Mouse (Mus musculus) megakaryocyte progenitor cell, adult 5-6 weeks (primary cell): Measurements from ENCODE around the gene Gm35549. TPM values are rescaled to one million over a fixed set of nuclear protein-coding genes. Genes with fewer than 3 reads are reported as not detected.
"Not testable (repeated sequence)": the region's sequence is repeated elsewhere in the genome, so short reads cannot be mapped to it uniquely, and the experiment has no call there.

Experiments
- ATAC-seq: replicated peaks from 2 replicates; pipeline ENCODE4 v1.8.0; 2016; ENCODE audit warnings: mild to moderate bottlenecking, moderate TSS enrichment, inconsistent platforms; ENCODE audit not compliant: poor library complexity
- total RNA-seq, 2 experiments: library from RNA; stranded (forward) in 1 of 2; stranded (reverse) in 1 of 2; fragments of 157-497, 149-512 nt in 1 of 2; fragments of 200-1000 nt in 1 of 2; gene quantifications; 2 replicates each; pipeline versions ENCODE4 v1.2.3 to v1.2.4; 2015 to 2017

The Gm35549 gene
- total RNA-seq (2015) = not detected in 2 replicates
- not detected in 2 replicates for total RNA-seq (2017)

- ATAC-seq = no peak
Measured at GRCm38 (mm10) chr9:122843760-122844159, at the start of gene Gm35549. Gene Gm35549 (minus strand): TSS chr9:122844035.

GRCm38 (mm10) chr9:122886372-122887179 is 42.7 kb upstream of the Gm35549 start:
- peak; percentile 91 for ATAC-seq

- no peak for ATAC-seq
Measured at GRCm38 (mm10) chr9:122885385-122885784, 41.5 kb upstream of the Gm35549 start, which contains the start of gene Zkscan7. Gene Zkscan7 (plus strand): TSS chr9:122885685.

- no peak for ATAC-seq
Measured at GRCm38 (mm10) chr9:122875145-122875544, 31.3 kb upstream of the Gm35549 start.

GRCm38 (mm10) chr9:122874653-122875052 is 30.8 kb upstream of the Gm35549 start:
- no peak for ATAC-seq

- ATAC-seq = no peak
Measured at GRCm38 (mm10) chr9:122872595-122872994, 28.8 kb upstream of the Gm35549 start.

- ATAC-seq = no peak
Measured at GRCm38 (mm10) chr9:122866192-122866591, 22.4 kb upstream of the Gm35549 start.

- ATAC-seq = peak; percentile 99
Measured at GRCm38 (mm10) chr9:122865697-122866166, 21.9 kb upstream of the Gm35549 start, which contains the start of gene Zfp445. Gene Zfp445 (minus strand): TSS chr9:122866006.

- no peak for ATAC-seq
Measured at GRCm38 (mm10) chr9:122864848-122865247, 21.0 kb upstream of the Gm35549 start.

GRCm38 (mm10) chr9:122863731-122864130 is 19.9 kb upstream of the Gm35549 start:
- ATAC-seq = no peak

- ATAC-seq = 0 out of 2 replicates have a peak, but pooled peaks have one; percentile 25
Measured at GRCm38 (mm10) chr9:122860752-122861151, 16.9 kb upstream of the Gm35549 start.

GRCm38 (mm10) chr9:122856716-122857115 is 12.9 kb upstream of the Gm35549 start:
- no peak for ATAC-seq

- no peak for ATAC-seq
Measured at GRCm38 (mm10) chr9:122855617-122856016, 11.8 kb upstream of the Gm35549 start.

- not testable (repeated sequence) for ATAC-seq
Measured at GRCm38 (mm10) chr9:122855141-122855540, 11.3 kb upstream of the Gm35549 start.

- no peak for ATAC-seq
Measured at GRCm38 (mm10) chr9:122854526-122854925, 10.7 kb upstream of the Gm35549 start.

- ATAC-seq = not testable (repeated sequence)
Measured at GRCm38 (mm10) chr9:122847811-122848311, 4.0 kb upstream of the Gm35549 start.

GRCm38 (mm10) chr9:122846156-122846555 is 2.3 kb upstream of the Gm35549 start:
- no peak for ATAC-seq

GRCm38 (mm10) chr9:122845621-122846020 is 1.8 kb upstream of the Gm35549 start:
- no peak for ATAC-seq

GRCm38 (mm10) chr9:122837680-122838079 is 6.2 kb downstream of the Gm35549 start:
- no peak for ATAC-seq

- ATAC-seq = no peak
Measured at GRCm38 (mm10) chr9:122837216-122837615, 6.6 kb downstream of the Gm35549 start.

- ATAC-seq = no peak
Measured at GRCm38 (mm10) chr9:122836790-122837189, 7.0 kb downstream of the Gm35549 start.

- ATAC-seq = no peak
Measured at GRCm38 (mm10) chr9:122836126-122836525, 7.7 kb downstream of the Gm35549 start.
